Mouse (Mus musculus): ENCODE results near the gene Otos.

Gene Otos

DNA sequence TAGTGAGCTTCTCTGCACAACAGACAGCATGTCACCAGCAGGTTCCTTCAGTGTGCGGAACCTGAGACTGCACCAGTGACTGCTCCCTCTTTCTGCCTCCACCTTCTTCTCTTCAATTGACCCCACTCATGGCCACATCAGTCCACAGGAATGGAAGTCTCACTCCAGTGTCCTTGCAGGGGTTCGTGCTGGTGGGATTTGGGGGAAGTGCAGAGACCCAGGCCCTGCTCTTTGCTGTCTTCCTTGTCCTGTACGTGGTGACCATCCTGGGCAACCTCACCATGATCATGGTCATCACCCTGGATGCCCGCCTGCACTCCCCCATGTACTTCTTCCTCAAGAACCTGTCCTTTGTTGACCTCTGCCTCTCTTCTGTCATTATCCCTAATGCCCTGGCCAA, 40.9 kb downstream of the Otos start:
- DNase-seq (ENCODE audit: low read depth) = no peak

DNA sequence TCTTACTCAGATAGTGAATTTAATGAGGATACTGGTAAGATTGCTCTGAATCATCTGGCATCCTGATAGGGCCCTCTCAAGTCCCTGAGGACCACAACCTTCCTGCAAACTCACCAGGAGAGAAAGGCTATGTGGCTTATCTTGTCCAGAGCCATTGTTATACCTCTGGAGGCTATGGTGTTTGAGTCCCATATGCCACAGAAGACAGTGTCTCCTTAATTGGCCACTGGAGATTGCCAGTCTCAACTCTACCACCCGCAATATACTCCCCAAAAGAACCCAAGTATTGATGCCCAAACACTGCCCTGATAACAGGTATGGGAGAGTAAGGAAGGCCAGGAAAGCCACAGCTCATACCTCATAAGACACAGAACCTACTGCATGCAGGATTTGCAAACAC, 43.2 kb downstream of the Otos start, which contains the start of gene Olfr1410:
Olfr1410 (plus strand) TSS at position 301 of the 400 bp plus-strand sequence.
- no peak for DNase-seq (ENCODE audit: low read depth)

DNA sequence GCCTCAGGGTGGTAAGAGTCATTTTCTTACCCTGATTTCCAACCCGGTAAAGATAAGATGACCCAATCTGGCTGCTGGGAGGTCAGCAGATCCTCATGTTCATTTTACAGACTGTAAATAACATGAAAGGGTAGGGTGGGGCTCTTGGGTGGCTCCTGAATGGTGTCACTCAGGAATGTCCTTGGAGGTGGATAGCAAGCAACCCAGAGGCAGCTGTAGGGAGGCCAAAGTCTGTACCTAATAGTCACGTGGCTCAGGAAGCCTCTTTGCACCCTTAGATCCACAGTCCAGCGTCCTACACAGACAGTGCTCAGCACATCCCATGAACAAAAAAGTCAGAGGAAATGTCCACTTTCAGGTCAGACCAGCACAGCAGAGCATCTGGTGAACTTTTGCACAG, 52.6 kb downstream of the Otos start:
- DNase-seq (ENCODE audit: low read depth) = no peak

Measured in induced T-regulatory cell, adult 2 months (primary cell).